ENCODE assay signal across 15 mouse cellular contexts in the genomic region with DNA sequence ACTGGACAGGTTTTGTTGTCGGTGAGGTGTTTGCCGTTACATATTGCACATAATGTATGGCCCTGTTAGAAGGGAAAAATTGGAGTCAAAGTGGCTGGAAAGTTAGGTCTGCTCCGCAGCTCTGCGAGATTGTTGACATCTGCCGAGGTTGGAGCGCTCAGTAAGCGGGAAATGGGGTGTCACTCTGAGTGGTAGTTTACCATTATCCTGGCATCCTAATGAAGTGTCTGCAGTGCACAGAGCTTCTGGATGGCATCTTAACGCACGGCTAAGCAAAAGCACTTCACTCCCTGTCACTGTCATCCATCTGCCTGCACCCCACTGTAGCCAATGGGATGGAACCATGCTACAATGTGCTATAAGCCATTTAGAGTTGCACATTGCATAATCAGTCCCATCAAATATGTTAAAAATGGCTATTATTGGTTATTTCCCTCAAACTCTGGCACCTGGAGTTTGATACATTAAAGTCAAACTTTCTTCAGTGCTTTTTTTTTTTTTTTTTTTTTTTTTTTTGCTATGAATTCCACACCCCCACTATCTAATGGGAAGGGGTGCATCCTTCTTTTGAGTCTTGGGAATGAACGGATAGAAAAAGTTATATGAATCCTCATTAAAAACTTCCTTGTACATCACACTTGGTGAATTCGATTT.
DNase-seq lines count a peak whose midpoint lies in the region; ATAC-seq and TF ChIP-seq lines count a peak whose summit lies in the region.
"Had no signal": no experiment of that assay in that cellular context is flagged by ENCODE, and none has a peak within 500 bp of the region (broad histone marks: within the 10 kb centered on the region; RNA-seq: fewer than 3 reads in every experiment).

No protein-coding gene starts in this region.

- TF ChIP-seq CTCF in lung, embryonic 14.5 days (IDR thresholded peaks at IDR 0.05; ENCODE audit: low read depth), result no peak
- no peak for TF ChIP-seq CTCF in CH12.LX (conservative IDR thresholded peaks at IDR 0.05 in 1 of 2, IDR thresholded peaks at IDR 0.05 in 1 of 2; ENCODE audit: low read depth in 2 of 2, low read length in 2 of 2)
- TF ChIP-seq CTCF in hindbrain, postnatal 0 days (IDR thresholded peaks at IDR 0.05; ENCODE audit: low read depth), result no peak

- peak; percentile 84 for DNase-seq in lung, embryonic 14.5 days
- no peak for DNase-seq in lung, postnatal 14 days
- DNase-seq in CH12.LX (ENCODE audit: extremely low read depth), result no peak
- DNase-seq in forebrain, embryonic 14.5 days (ENCODE audit: low spot score), result peak; percentile 82
- peak; percentile 9 for DNase-seq in hindbrain, postnatal 0 days (ENCODE audit: low spot score)
- no peak for DNase-seq in heart, adult 18-20 months
- no peak for DNase-seq in adrenal gland, postnatal 25 days
- no peak for DNase-seq in heart, postnatal 14 days
- DNase-seq: adrenal gland, postnatal 14 days; kidney, adult 8-10 months; right cerebral cortex, adult 18-20 months; thymus, adult 2 months had no signal

- peak overlapping the region; percentile 35 for H3K4me2 ChIP-seq in lung, embryonic 14.5 days
- H3K4me2 ChIP-seq in CH12.LX (ENCODE audit: insufficient read depth, low read depth, poor library complexity, severe bottlenecking), result no peak overlapping the region
- H3K4me2 ChIP-seq in forebrain, embryonic 14.5 days (ENCODE audit: low read length), result 0 out of 2 replicates have a peak overlapping the region, but pooled peaks have one; percentile 12
- H3K4me2 ChIP-seq in hindbrain, postnatal 0 days (ENCODE audit: low read depth, low read length), result no peak overlapping the region

- H3K9ac ChIP-seq in lung, embryonic 14.5 days, result no peak overlapping the region
- no peak overlapping the region for H3K9ac ChIP-seq in CH12.LX (ENCODE audit: insufficient read depth, low read depth)
- no peak overlapping the region for H3K9ac ChIP-seq in forebrain, embryonic 14.5 days (ENCODE audit: low read length)
- H3K9ac ChIP-seq in hindbrain, postnatal 0 days (replicated peaks; ENCODE audit: low read length), result no peak overlapping the region
- H3K9ac ChIP-seq: liver, embryonic 14.5 days had no signal

- no peak overlapping the region; the same call in 1 of the 2 replicates for H3K27ac ChIP-seq in lung, embryonic 14.5 days (ENCODE audit: low read depth)
- no peak overlapping the region for H3K27ac ChIP-seq in CH12.LX (ENCODE audit: insufficient read depth, low read depth)
- peak overlapping the region; percentile 63 for H3K27ac ChIP-seq in forebrain, embryonic 14.5 days (ENCODE audit: low read depth, low read length)
- no peak overlapping the region for H3K27ac ChIP-seq in hindbrain, postnatal 0 days
- H3K27ac ChIP-seq: heart, embryonic 13.5 days; liver, embryonic 14.5 days had no signal

- ATAC-seq in lung, embryonic 14.5 days (ENCODE audit: insufficient read depth), result peak; percentile 86
- peak; percentile 88 for ATAC-seq in forebrain, embryonic 14.5 days
- 0 out of 2 replicates have a peak, but pooled peaks have one; percentile 49 for ATAC-seq in hindbrain, postnatal 0 days

- no peak for TF ChIP-seq RAD21 in CH12.LX (IDR thresholded peaks at IDR 0.05; ENCODE audit: low read depth, low read length)

- in situ Hi-C loops in CH12.LX (cut with MboI; ENCODE audit: low pct_ligation_motif_present, low pct_unique_long_range_greater_than_20kb, low sequenced_read_pairs), result no loop called here

- no peak overlapping the region for H3K4me3 ChIP-seq in lung, embryonic 14.5 days (ENCODE audit: low read depth, low read length)
- H3K4me3 ChIP-seq in CH12.LX (replicated peaks in 1 of 3; ENCODE audit: low read depth in 2 of 3, low read length in 2 of 3, poor library complexity in 1 of 3), result no peak overlapping the region
- no peak overlapping the region for H3K4me3 ChIP-seq in forebrain, embryonic 14.5 days (ENCODE audit: low read depth, low read length)
- no peak overlapping the region for H3K4me3 ChIP-seq in hindbrain, postnatal 0 days (ENCODE audit: low read length)

- no peaks in the 10 kb centered on the region for H3K36me3 ChIP-seq in lung, embryonic 14.5 days (ENCODE audit: insufficient read depth)
- peaks cover 0 to 4% of the 10 kb centered on the region in 2 experiments for H3K36me3 ChIP-seq in CH12.LX (replicated peaks in 1 of 2; ENCODE audit: control insufficient read depth in 1 of 2, insufficient read depth in 1 of 2, low read length in 1 of 2)
- H3K36me3 ChIP-seq in forebrain, embryonic 14.5 days (ENCODE audit: control insufficient read depth, insufficient read depth, low read length), result no peaks in the 10 kb centered on the region
- H3K36me3 ChIP-seq in hindbrain, postnatal 0 days (ENCODE audit: insufficient read depth, low read length), result no peaks in the 10 kb centered on the region
- H3K36me3 ChIP-seq: G1E; heart, embryonic 13.5 days had no signal

- peaks cover 8% of the 10 kb centered on the region for H3K4me1 ChIP-seq in lung, embryonic 14.5 days (ENCODE audit: insufficient read depth)
- H3K4me1 ChIP-seq in CH12.LX (ENCODE audit: control insufficient read depth in 1 of 2, insufficient read depth in 2 of 2), result peaks cover 6 to 9% of the 10 kb centered on the region in 2 experiments; a peak in 2 of 4 replicates
- H3K4me1 ChIP-seq in forebrain, embryonic 14.5 days (ENCODE audit: control insufficient read depth, insufficient read depth, low read length), result peaks cover 19% of the 10 kb centered on the region
- H3K4me1 ChIP-seq in hindbrain, postnatal 0 days (ENCODE audit: insufficient read depth, low read length), result no peaks in the 10 kb centered on the region

- no peaks in the 10 kb centered on the region for H3K27me3 ChIP-seq in lung, embryonic 14.5 days (ENCODE audit: insufficient read depth, low read length)
- no peaks in the 10 kb centered on the region for H3K27me3 ChIP-seq in CH12.LX (replicated peaks)
- H3K27me3 ChIP-seq in forebrain, embryonic 14.5 days (replicated peaks; ENCODE audit: control insufficient read depth, insufficient read depth, low read length), result no peaks in the 10 kb centered on the region
- no peaks in the 10 kb centered on the region for H3K27me3 ChIP-seq in hindbrain, postnatal 0 days (ENCODE audit: insufficient read depth, low read length)
- H3K27me3 ChIP-seq: heart, embryonic 13.5 days had no signal

- 51% methylated on average over 11 of the region's 11 CpGs for WGBS in lung, embryonic 14.5 days
- 57% methylated on average over 11 of the region's 11 CpGs for WGBS in forebrain, embryonic 14.5 days
- 66% methylated on average over 11 of the region's 11 CpGs for WGBS in hindbrain, postnatal 0 days

- intact Hi-C loops in heart, postnatal 14 days (cut with DNase I), result no loop called here

- dilution Hi-C loops in CH12.LX (cut with MboI; ENCODE audit: extremely low pct_ligation_motif_present, extremely low pct_unique_long_range_greater_than_20kb, low sequenced_read_pairs), result no loop called here

- H3K79me2 ChIP-seq in CH12.LX (replicated peaks; ENCODE audit: control insufficient read depth, extremely low read depth, insufficient read depth, poor library complexity, severe bottlenecking), result no peaks in the 10 kb centered on the region

- no peaks in the 10 kb centered on the region for H3K9me3 ChIP-seq in lung, embryonic 14.5 days (ENCODE audit: low read depth, low read length)
- H3K9me3 ChIP-seq in CH12.LX (replicated peaks; ENCODE audit: low read length), result no peaks in the 10 kb centered on the region
- no peaks in the 10 kb centered on the region for H3K9me3 ChIP-seq in forebrain, embryonic 14.5 days (replicated peaks; ENCODE audit: control insufficient read depth, low read length)
- H3K9me3 ChIP-seq in hindbrain, postnatal 0 days (ENCODE audit: low read length), result no peaks in the 10 kb centered on the region
- H3K9me3 ChIP-seq: G1E; heart, embryonic 13.5 days had no signal

- TF ChIP-seq EP300 in CH12.LX (IDR thresholded peaks at IDR 0.05; ENCODE audit: low read length), result no peak

- no peak for TF ChIP-seq POLR2A in CH12.LX (IDR thresholded peaks at IDR 0.05; ENCODE audit: low read depth, low read length)

TF ChIP-seq in CH12.LX, 34 proteins besides CTCF, POLR2A, EP300 and RAD21:
- TF ChIP-seq USF2 (conservative IDR thresholded peaks at IDR 0.05; ENCODE audit: low read depth, low read length), result no peak
- TF ChIP-seq ZNF384 (IDR thresholded peaks at IDR 0.05; ENCODE audit: low read depth, low read length), result peak; percentile 6; the same call in 1 of the 2 replicates
- no peak for TF ChIP-seq MEF2A (IDR thresholded peaks at IDR 0.05; ENCODE audit: borderline replicate concordance, low read depth, low read length)
- TF ChIP-seq E2F4 (IDR thresholded peaks at IDR 0.05; ENCODE audit: insufficient replicate concordance, low read depth, low read length), result no peak

Comparison
In these comparisons a context has a peak if more than half of its experiments do, and no peak if none do; other contexts are left out.
1. DNase-seq: peak in lung, embryonic 14.5 days (single experiment), forebrain, embryonic 14.5 days (single experiment) and hindbrain, postnatal 0 days (single experiment); none in lung, postnatal 14 days (single experiment), CH12.LX (single experiment), heart, adult 18-20 months (0 of 2), adrenal gland, postnatal 25 days (single experiment) and heart, postnatal 14 days (0 of 2).
2. H3K4me2 ChIP-seq: peak in lung, embryonic 14.5 days (single experiment) and forebrain, embryonic 14.5 days (single experiment); none in CH12.LX (single experiment) and hindbrain, postnatal 0 days (single experiment).
3. Peak in every context shown above with its lines, with median percentiles within 50 percentile points of each other: ATAC-seq.